Mouse (Mus musculus): ENCODE results near the gene Mindy4b-ps. TPM values are rescaled to one million over a fixed set of nuclear protein-coding genes. Genes with fewer than 3 reads are reported as not detected.

The Mindy4b-ps gene
- polyA plus RNA-seq, 1 experiment from 2014 or later = not detected

DNA sequence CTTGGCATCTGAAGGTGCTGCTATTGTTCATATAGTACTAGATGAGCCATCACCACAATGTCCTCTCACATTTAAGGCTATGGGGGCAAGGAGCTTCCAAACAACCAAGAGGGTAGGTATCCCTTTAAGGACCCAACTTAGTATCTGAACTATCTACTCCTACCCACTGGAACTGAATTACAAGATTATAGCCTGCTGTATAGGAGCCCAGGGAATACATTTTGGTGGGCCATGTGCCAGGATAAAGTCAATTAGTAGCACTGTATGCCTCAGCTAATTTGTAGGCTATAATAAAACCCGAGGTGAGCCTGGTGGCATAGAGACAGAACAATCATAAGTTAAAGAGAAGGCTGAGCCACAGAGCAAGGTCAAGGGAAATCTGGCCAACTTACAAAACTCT is 65.7 kb downstream of the Mindy4b-ps start:
- DNase-seq (ENCODE audit: low spot score) = no peak
- Histone ChIP-seq H3K4me3 (no peak overlapping the region), H3K27me3 (ENCODE audit: insufficient read depth, poor library complexity, severe bottlenecking) (no peaks in the 10 kb centered on the region), H3K9me3 (no peaks in the 10 kb centered on the region), H3K36me3 (no peaks in the 10 kb centered on the region), H3K4me1 (no peaks in the 10 kb centered on the region), H3K27ac (no peak overlapping the region)
- WGBS = 66% methylated on average over 1 of the region's 1 CpGs

DNA sequence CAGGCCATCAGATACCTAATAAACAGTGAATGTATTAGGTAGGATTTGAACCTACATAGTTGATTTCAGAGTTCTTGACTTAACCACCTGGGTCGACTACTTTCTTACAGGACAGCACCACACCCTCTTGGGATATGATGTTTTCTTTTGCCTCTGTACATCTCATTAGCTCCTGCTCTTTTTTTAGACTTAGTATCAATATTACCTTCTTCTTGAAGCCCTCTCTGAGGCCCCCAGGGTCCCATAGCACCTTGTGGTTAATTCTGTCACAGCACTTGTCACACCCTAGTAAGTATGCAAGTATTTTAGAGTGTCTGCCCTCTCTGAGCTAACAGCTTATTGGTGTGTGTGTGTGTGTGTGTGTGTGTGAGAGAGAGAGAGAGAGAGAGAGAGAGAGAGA is 66.3 kb downstream of the Mindy4b-ps start:
- Histone ChIP-seq H3K4me3 (no peak overlapping the region), H3K36me3 (no peaks in the 10 kb centered on the region), H3K9me3 (no peaks in the 10 kb centered on the region), H3K4me1 (no peaks in the 10 kb centered on the region), H3K27ac (no peak overlapping the region), H3K27me3 (ENCODE audit: insufficient read depth, poor library complexity, severe bottlenecking) (no peaks in the 10 kb centered on the region)
- DNase-seq (ENCODE audit: low spot score) = no peak
- WGBS = 89% methylated on average over 1 of the region's 1 CpGs

DNA sequence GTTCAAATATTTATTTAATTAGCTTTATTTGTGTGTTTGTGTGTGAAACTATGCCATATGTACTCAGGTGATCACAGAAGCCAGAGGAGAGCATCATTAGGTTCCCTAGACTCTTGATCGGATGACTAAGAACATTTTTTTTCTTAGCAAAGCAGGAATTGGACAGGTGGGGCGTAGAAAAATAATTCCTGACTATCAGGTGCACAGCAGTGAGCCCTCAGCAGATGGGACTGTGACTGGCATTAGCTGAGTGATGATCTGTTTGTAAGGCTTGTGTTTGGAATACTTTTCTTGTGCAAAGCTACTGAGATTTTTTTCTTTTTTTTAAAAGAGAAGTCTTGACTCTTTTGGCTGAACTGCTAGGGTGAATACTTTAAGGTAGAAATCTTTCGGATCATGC is 67.8 kb downstream of the Mindy4b-ps start:
- Histone ChIP-seq H3K9me3 (no peaks in the 10 kb centered on the region), H3K27ac (no peak overlapping the region), H3K4me3 (no peak overlapping the region), H3K36me3 (no peaks in the 10 kb centered on the region), H3K27me3 (ENCODE audit: insufficient read depth, poor library complexity, severe bottlenecking) (no peaks in the 10 kb centered on the region), H3K4me1 (no peaks in the 10 kb centered on the region)
- no peak for DNase-seq (ENCODE audit: low spot score)
- 82% methylated on average over 3 of the region's 3 CpGs for WGBS

DNA sequence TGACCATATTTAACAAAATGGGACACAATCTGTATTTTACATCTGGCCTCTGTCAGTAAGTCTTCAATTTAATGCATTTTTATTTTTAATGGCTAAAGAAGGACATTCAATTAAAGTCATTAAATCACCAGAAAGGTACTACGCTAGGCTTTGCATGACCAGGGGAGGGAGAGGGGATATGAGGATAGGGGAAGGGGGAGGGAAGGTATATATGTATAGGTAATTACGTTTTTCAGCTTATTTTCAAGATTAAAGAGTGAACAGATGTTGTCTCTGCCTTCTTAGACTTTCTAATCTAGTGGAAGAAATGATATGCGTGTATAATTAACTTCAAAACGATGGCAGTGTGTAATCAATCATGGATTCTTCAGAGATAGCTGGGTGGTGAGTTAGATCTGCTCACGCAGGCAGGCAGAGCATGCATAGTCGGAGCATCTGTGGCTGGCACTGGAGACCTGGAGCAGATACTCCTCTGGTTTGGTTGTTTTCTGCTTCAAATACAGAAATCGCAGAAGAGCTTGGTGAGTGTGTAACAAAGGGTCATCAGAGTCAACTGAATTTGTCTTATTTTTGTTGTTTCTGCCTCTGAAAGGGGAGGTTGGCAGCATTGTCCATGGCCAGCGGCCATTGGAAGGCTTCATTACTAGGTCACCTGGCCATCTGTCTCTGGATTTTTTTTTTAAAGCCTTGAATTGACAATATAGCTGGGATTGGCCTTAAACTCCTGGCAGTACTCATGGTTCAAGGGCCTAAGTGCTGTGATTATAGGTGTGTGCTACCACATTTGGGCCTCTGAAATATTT is 70.1 kb downstream of the Mindy4b-ps start:
- no peak overlapping the region for H3K4me3 ChIP-seq
- 68% methylated on average over 8 of the region's 8 CpGs for WGBS
- H3K27me3 ChIP-seq (ENCODE audit: insufficient read depth, poor library complexity, severe bottlenecking) = no peaks in the 10 kb centered on the region
- no peak overlapping the region for H3K27ac ChIP-seq
- H3K4me1 ChIP-seq = no peaks in the 10 kb centered on the region
- H3K36me3 ChIP-seq = no peaks in the 10 kb centered on the region
- no peaks in the 10 kb centered on the region for H3K9me3 ChIP-seq
- DNase-seq (ENCODE audit: low spot score) = no peak

DNA sequence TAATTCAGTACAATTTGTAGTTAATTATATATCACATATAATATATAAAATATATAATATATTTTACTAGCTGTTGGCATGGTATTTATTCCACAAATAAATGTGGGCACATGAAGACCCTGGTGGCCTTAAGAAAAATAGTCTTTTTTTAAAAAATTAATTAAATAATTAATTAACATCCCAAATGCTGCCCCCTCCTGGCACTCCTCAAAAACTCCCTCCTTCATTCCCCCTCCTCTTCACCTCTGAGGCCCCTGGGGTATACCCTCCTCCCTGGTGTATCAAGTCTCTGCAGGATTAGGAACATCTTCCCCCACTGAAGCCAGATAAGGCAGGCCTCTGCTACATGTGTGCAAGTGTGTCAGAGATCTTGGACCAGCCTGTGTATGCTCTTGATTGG is 73.4 kb downstream of the Mindy4b-ps start:
- H3K4me1 ChIP-seq = no peaks in the 10 kb centered on the region
- no peak overlapping the region for H3K4me3 ChIP-seq
- no peaks in the 10 kb centered on the region for H3K27me3 ChIP-seq (ENCODE audit: insufficient read depth, poor library complexity, severe bottlenecking)
- H3K9me3 ChIP-seq = no peaks in the 10 kb centered on the region
- no peak for DNase-seq (ENCODE audit: low spot score)
- no peak overlapping the region for H3K27ac ChIP-seq
- no peaks in the 10 kb centered on the region for H3K36me3 ChIP-seq

DNA sequence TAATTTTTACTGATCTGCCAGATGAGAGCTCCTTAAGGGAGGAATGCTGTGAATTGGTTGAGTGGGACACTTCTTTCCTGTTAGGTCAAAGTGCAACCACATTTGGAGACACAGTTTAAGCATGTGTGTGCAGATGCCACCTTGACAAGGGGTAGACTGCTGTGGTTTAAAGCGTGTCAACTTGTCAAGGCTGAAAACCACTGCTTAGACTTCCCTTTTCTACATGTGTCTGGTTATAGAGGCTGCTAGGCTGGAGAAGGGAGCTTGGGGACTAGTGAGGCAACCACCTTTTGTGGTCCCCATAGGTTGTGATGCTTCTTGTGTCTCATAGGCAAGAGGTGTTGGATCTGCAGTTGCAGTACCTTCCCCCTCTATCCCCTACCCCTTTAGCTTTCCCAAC is 74.2 kb downstream of the Mindy4b-ps start:
- no peak for DNase-seq (ENCODE audit: low spot score)
- Histone ChIP-seq H3K27ac (no peak overlapping the region), H3K9me3 (no peaks in the 10 kb centered on the region), H3K4me3 (no peak overlapping the region), H3K4me1 (no peaks in the 10 kb centered on the region), H3K36me3 (no peaks in the 10 kb centered on the region), H3K27me3 (ENCODE audit: insufficient read depth, poor library complexity, severe bottlenecking) (no peaks in the 10 kb centered on the region)
- WGBS = 89% methylated on average over 1 of the region's 1 CpGs

DNA sequence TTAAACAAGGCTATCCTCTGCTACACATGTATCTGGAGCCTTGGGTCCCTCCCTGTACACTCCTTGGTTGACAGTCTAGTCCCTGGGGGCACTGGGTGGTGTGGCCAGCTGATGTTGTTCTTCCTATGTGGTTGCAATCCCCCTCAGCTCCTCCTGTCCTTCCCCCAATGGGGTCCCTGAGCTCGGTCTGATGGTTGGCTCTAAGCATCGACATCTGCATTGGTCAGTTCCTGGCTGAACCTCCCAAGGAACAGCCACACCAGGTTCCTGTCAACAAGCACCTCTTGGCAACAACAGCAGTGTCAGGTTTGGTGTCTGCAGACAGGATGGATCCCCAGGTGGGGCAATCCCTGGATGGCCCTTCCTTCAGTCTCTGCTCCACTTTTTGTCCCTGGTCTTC is 82.6 kb downstream of the Mindy4b-ps start:
- H3K4me3 ChIP-seq = no peak overlapping the region
- no peaks in the 10 kb centered on the region for H3K27me3 ChIP-seq (ENCODE audit: insufficient read depth, poor library complexity, severe bottlenecking)
- no peaks in the 10 kb centered on the region for H3K4me1 ChIP-seq
- no peaks in the 10 kb centered on the region for H3K9me3 ChIP-seq
- 28% methylated on average over 2 of the region's 2 CpGs for WGBS
- H3K36me3 ChIP-seq = no peaks in the 10 kb centered on the region
- H3K27ac ChIP-seq = no peak overlapping the region
- DNase-seq (ENCODE audit: low spot score) = no peak

Other genes with a start within 250 kb of the Mindy4b-ps start
- gene Selenot, start 245.7 kb downstream of the Mindy4b-ps start, polyA plus RNA-seq (2016; fragmentation: Nextera tagmentation; extraction: Ambion mirVana) = 15.5 and 17.1 TPM in 2 replicates
- gene Erich6, start 185.1 kb downstream of the Mindy4b-ps start, polyA plus RNA-seq (2016; fragmentation: Nextera tagmentation; extraction: Ambion mirVana) = 0.06 TPM in 1 of 2 replicates, not detected in the other
- 4.8 and 6.6 TPM in 2 replicates for gene Siah2, start 129.9 kb downstream of the Mindy4b-ps start, polyA plus RNA-seq (2016; fragmentation: Nextera tagmentation; extraction: Ambion mirVana)
- 0.08 and 0.11 TPM in 2 replicates for gene Clrn1, start 63.0 kb upstream of the Mindy4b-ps start, polyA plus RNA-seq (2016; fragmentation: Nextera tagmentation; extraction: Ambion mirVana)
- 4.3 and 4.5 TPM in 2 replicates for gene Med12l, start 183.5 kb upstream of the Mindy4b-ps start, polyA plus RNA-seq (2016; fragmentation: Nextera tagmentation; extraction: Ambion mirVana)

All from heart, embryonic 10.5 days (tissue).